Mouse (Mus musculus) CH12.LX (cell line): ENCODE data around the gene Phka2. TPM values are rescaled to one million over a fixed set of nuclear protein-coding genes. Genes with fewer than 3 reads are reported as not detected.

Experiments used
- DNase-seq: peaks from one replicate; pipeline ENCODE4 v3.0.0-alpha.2; 2013; ENCODE audit errors: extremely low read depth
- H3K27ac ChIP-seq: 2 replicates; pipeline ENCODE4 v1.5.1; 2012; ENCODE audit warnings: low read depth, mild to moderate bottlenecking, control low read depth, moderate library complexity; ENCODE audit not compliant: insufficient read depth
- H3K27me3 ChIP-seq: replicated peaks from 2 replicates; pipeline ENCODE3; 2012; ENCODE audit warnings: inconsistent platforms
- H3K36me3 ChIP-seq, 2 experiments: replicated peaks in 1 of 2; 2 replicates each; pipeline versions ENCODE3 to v1.6.1; 2012; ENCODE audit warnings: inconsistent platforms in 1 of 2, low read length in 1 of 2, mild to moderate bottlenecking in 1 of 2, mixed read lengths in 1 of 2, moderate library complexity in 1 of 2; ENCODE audit not compliant: control insufficient read depth in 1 of 2, insufficient read depth in 1 of 2
- H3K4me1 ChIP-seq, 2 experiments: 2 replicates each; pipeline ENCODE4 v1.6.1; 2012; ENCODE audit warnings: inconsistent platforms in 1 of 2, moderate library complexity in 1 of 2; ENCODE audit not compliant: insufficient read depth in 2 of 2, control insufficient read depth in 1 of 2
- H3K4me2 ChIP-seq: 2 replicates; pipeline ENCODE4 v1.6.1; 2012; ENCODE audit warnings: low read depth, mild to moderate bottlenecking, control low read depth; ENCODE audit not compliant: poor library complexity, insufficient read depth, severe bottlenecking
- H3K4me3 ChIP-seq, 3 experiments: fragments of 150-350 bp in 1 of 3; sonication (generic) in 1 of 3; replicated peaks in 1 of 3; 2 replicates each; pipeline versions ENCODE3 to v1.5.1; 2011 to 2012; ENCODE audit warnings: low read depth in 2 of 3, low read length in 2 of 3, mild to moderate bottlenecking in 2 of 3, moderate library complexity in 2 of 3, control low read depth in 1 of 3, improper control_type of control experiment in 1 of 3, inconsistent platforms in 1 of 3, mixed read lengths in 1 of 3; ENCODE audit not compliant: poor library complexity in 1 of 3
- H3K79me2 ChIP-seq: replicated peaks from 2 replicates; pipeline ENCODE4 v1.6.1; 2012; ENCODE audit warnings: mild to moderate bottlenecking, moderate library complexity; ENCODE audit not compliant: control insufficient read depth, poor library complexity, insufficient read depth, severe bottlenecking; ENCODE audit errors: extremely low read depth
- H3K9ac ChIP-seq: 2 replicates; pipeline ENCODE4 v1.6.1; 2012; ENCODE audit warnings: low read depth, mild to moderate bottlenecking, control low read depth, moderate library complexity; ENCODE audit not compliant: insufficient read depth
- H3K9me3 ChIP-seq: replicated peaks from 2 replicates; pipeline ENCODE3; 2012; ENCODE audit warnings: low read length, inconsistent platforms, mixed read lengths
- BHLHE40 ChIP-seq: IDR thresholded peaks from 2 replicates; pipeline ENCODE4 v1.6.1; 2011; ENCODE audit warnings: mild to moderate bottlenecking, low read depth, low read length, improper control_type of control experiment
- CHD1 ChIP-seq: IDR thresholded peaks from 2 replicates; pipeline ENCODE4 v1.6.1; 2012; ENCODE audit warnings: low read depth, low read length, improper control_type of control experiment, inconsistent platforms
- CHD2 ChIP-seq: IDR thresholded peaks from 2 replicates; pipeline ENCODE4 v1.6.1; 2011; ENCODE audit warnings: low read length, improper control_type of control experiment
- E2F4 ChIP-seq: IDR thresholded peaks from 2 replicates; pipeline ENCODE4 v1.6.1; 2011; ENCODE audit warnings: low read depth, low read length, improper control_type of control experiment; ENCODE audit not compliant: insufficient replicate concordance
- ELF1 ChIP-seq: IDR thresholded peaks from 2 replicates; pipeline ENCODE4 v1.6.1; 2014; ENCODE audit warnings: low read depth, mild to moderate bottlenecking, inconsistent platforms, low read length, improper control_type of control experiment
- ETS1 ChIP-seq: conservative IDR thresholded peaks from 2 replicates; pipeline ENCODE4 v1.6.1; 2012; ENCODE audit warnings: low read depth, mild to moderate bottlenecking, inconsistent platforms, low read length, improper control_type of control experiment, moderate library complexity
- IRF4 ChIP-seq: IDR thresholded peaks from 2 replicates; pipeline ENCODE4 v1.6.1; 2014; ENCODE audit warnings: low read depth, mild to moderate bottlenecking, inconsistent platforms, low read length, improper control_type of control experiment
- MEF2A ChIP-seq: IDR thresholded peaks from 2 replicates; pipeline ENCODE4 v1.6.1; 2014; ENCODE audit warnings: low read depth, mild to moderate bottlenecking, inconsistent platforms, low read length, improper control_type of control experiment, borderline replicate concordance
- MXI1 ChIP-seq: IDR thresholded peaks from 2 replicates; pipeline ENCODE4 v1.6.1; 2011; ENCODE audit warnings: mild to moderate bottlenecking, low read depth, low read length, improper control_type of control experiment
- MYC ChIP-seq: IDR thresholded peaks from 2 replicates; pipeline ENCODE4 v1.6.1; 2011; ENCODE audit warnings: low read depth, mild to moderate bottlenecking, improper control_type of control experiment, low read length
- NELFE ChIP-seq: IDR thresholded peaks from 2 replicates; pipeline ENCODE4 v1.6.1; 2011; ENCODE audit warnings: low read depth, low read length, improper control_type of control experiment
- NRF1 ChIP-seq: IDR thresholded peaks from 2 replicates; pipeline ENCODE4 v1.6.1; 2014; ENCODE audit warnings: low read depth, mild to moderate bottlenecking, inconsistent platforms, low read length, improper control_type of control experiment, moderate library complexity
- POLR2A ChIP-seq: IDR thresholded peaks from 2 replicates; pipeline ENCODE4 v1.6.1; 2011; ENCODE audit warnings: low read depth, mild to moderate bottlenecking, improper control_type of control experiment, low read length
- RAD21 ChIP-seq: IDR thresholded peaks from 2 replicates; pipeline ENCODE4 v1.6.1; 2011; ENCODE audit warnings: low read depth, mild to moderate bottlenecking, low read length, improper control_type of control experiment, moderate library complexity
- TBP ChIP-seq: conservative IDR thresholded peaks from 2 replicates; pipeline ENCODE4 v1.6.1; 2011; ENCODE audit warnings: low read depth, low read length, improper control_type of control experiment
- TCF12 ChIP-seq: IDR thresholded peaks from 2 replicates; pipeline ENCODE4 v1.6.1; 2014; ENCODE audit warnings: low read depth, mild to moderate bottlenecking, inconsistent platforms, low read length, improper control_type of control experiment
- USF2 ChIP-seq: conservative IDR thresholded peaks from 2 replicates; pipeline ENCODE4 v1.6.1; 2011; ENCODE audit warnings: low read depth, low read length, improper control_type of control experiment
- dilution Hi-C: fragments of 300-500 bp; cut with MboI; formaldehyde crosslinking; loops from 2 replicates; pipeline ENCODE4 v1.14.3; 2020; ENCODE audit warnings: low sequenced_read_pairs; ENCODE audit not compliant: extremely low pct_unique_long_range_greater_than_20kb, extremely low pct_ligation_motif_present
- in situ Hi-C: fragments of 300-500 bp; cut with MboI; formaldehyde crosslinking; loops from 3 replicates; pipeline ENCODE4 v1.14.3; 2019; ENCODE audit warnings: low sequenced_read_pairs, low pct_ligation_motif_present, low pct_unique_long_range_greater_than_20kb, mixed read lengths
- polyA plus RNA-seq: library from polyadenylated mRNA; unstranded; fragments of >175 nt; gene quantifications from 2 replicates; pipeline ENCODE4 v1.2.1, GENCODE M21; 2012; ENCODE audit warnings: low read depth; ENCODE audit not compliant: insufficient read length
- total RNA-seq, 2 experiments: library from RNA; depleted of rRNA; stranded (reverse); fragments of 300-350 nt in 1 of 2; fragments of >200 nt in 1 of 2; gene quantifications; 2 replicates each; pipeline ENCODE4 v1.2.3; 2012 to 2014

Phka2 gene
- total and polyA plus RNA-seq, 3 experiments, result 8.2 to 12.5 (median 10.1) TPM

GRCm38 (mm10) chrX:160510197-160510596 lies 8.2 kb downstream of the Phka2 start:
- Histone ChIP-seq H3K9me3 (no peaks in the 10 kb centered on the region), H3K4me2 (no peak overlapping the region), H3K27ac (no peak overlapping the region), H3K4me1 (no peaks in the 10 kb centered on the region), H3K9ac (no peak overlapping the region), H3K79me2 (no peaks in the 10 kb centered on the region), H3K36me3 (no peaks in the 10 kb centered on the region), H3K4me3 (no peak overlapping the region), H3K27me3 (no peaks in the 10 kb centered on the region)
- no peak for TF ChIP-seq ETS1
- no peak for TF ChIP-seq TCF12
- TF ChIP-seq USF2, result no peak
- no peak for TF ChIP-seq ELF1
- in situ Hi-C loops (no loop called here), dilution Hi-C loops (no loop called here)
- DNase-seq, result no peak

DNA sequence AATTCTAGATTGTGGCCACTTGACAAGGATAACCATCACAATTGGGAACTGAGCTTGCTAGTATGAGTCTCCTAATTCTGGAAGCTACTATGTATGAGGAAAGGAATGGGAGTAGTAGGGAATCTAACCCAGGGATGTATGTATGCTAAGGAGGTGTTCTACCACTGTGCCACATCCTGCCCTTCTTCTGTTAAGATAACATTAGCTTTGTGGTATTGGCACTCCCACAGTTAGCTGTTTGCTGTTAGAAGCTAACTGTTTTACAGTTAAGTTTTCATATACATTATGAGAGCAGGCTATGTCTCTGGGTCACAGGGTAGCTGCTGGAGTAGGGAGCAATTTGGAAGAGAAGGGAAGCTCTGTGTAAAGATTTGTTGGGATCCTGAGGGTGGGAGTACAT lies 14.1 kb downstream of the Phka2 start:
- Histone ChIP-seq H3K9me3 (no peaks in the 10 kb centered on the region), H3K79me2 (no peaks in the 10 kb centered on the region), H3K4me1 (no peaks in the 10 kb centered on the region), H3K4me3 (no peak overlapping the region), H3K4me2 (no peak overlapping the region), H3K27ac (no peak overlapping the region), H3K9ac (no peak overlapping the region), H3K27me3 (no peaks in the 10 kb centered on the region), H3K36me3 (no peaks in the 10 kb centered on the region)
- in situ Hi-C loops (no loop called here), dilution Hi-C loops (no loop called here)
- DNase-seq, result no peak
- TF ChIP-seq CHD2, result no peak
- TF ChIP-seq NELFE, result no peak
- no peak for TF ChIP-seq TBP
- no peak for TF ChIP-seq CHD1
- TF ChIP-seq ETS1, result no peak

DNA sequence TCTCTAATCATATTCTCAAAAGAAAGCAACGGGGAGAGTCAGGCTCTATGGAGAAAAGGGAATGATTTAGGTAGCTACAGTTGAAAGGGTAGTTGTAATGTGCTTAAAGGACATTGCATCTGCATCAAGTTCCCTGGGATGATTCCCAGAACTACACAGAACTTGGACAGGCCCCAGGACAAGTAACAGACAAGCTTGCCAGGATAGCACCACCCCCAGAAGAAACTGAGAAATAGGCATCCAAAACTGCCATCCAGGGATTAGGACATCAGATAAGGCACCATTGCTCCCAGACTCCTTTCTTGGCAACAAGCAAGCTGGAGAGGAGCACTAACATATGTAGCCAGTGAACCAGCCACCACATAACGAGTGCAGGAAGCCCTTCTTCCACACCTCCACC lies 40.8 kb downstream of the Phka2 start:
- TF ChIP-seq MEF2A (no peak), E2F4 (no peak), MXI1 (no peak), MYC (no peak), IRF4 (no peak), POLR2A (no peak), NRF1 (no peak), TBP (no peak), BHLHE40 (no peak), TCF12 (no peak), ELF1 (no peak), RAD21 (no peak)
- dilution Hi-C loops, result no loop called here
- Histone ChIP-seq H3K9me3 (no peaks in the 10 kb centered on the region), H3K27ac (no peak overlapping the region), H3K4me2 (no peak overlapping the region), H3K79me2 (no peaks in the 10 kb centered on the region), H3K4me3 (no peak overlapping the region), H3K9ac (no peak overlapping the region), H3K4me1 (no peaks in the 10 kb centered on the region), H3K27me3 (no peaks in the 10 kb centered on the region), H3K36me3 (peaks cover 0 to 27% of the 10 kb centered on the region in 2 experiments)
- in situ Hi-C loops, result no loop called here
- DNase-seq, result no peak
